Mouse (Mus musculus): ENCODE measurements at regions not wholly inside any gene's neighbourhood (a gene's known extent, or its start where the extent isn't known, plus 50 kb on each side); places are given as distances from the start of the nearest gene placed in this dataset.

DNA sequence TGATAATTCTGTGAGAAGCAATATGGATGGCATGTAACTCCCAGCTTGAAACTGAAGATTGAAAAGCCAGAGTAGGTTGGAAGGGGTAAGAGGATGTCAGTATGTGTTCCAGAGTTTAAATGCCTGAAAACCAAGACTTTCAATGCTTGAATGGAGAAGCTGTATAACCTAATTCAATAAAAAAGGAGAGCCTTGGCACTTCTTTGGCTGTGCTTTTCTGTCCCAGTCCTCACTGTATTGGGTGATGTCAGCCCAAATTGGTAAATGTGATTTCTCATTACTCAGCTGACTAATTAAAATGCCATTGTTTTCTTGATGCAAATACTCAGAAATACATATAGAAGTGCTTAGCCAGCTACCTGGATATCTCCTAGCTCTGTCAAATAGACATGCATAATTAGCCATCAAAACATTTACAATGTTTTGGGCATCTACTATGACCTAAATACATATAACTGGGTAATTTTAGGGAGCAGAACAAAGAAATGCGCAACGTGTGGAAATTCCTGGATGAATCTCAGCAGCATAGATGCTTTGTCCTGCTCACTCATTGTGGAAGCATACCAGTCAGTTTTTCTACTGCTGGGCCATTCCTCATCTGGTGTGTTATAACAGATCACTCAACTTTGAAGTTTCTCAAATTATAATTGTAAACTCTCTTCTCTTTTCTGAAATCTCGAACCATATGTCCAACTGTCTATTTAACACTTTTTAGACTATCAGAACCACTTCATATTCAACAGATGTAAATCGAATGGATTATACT, 347.5 kb upstream of the Ube2e3 start:
- no peaks in the 10 kb centered on the region for H3K36me3 ChIP-seq

DNA sequence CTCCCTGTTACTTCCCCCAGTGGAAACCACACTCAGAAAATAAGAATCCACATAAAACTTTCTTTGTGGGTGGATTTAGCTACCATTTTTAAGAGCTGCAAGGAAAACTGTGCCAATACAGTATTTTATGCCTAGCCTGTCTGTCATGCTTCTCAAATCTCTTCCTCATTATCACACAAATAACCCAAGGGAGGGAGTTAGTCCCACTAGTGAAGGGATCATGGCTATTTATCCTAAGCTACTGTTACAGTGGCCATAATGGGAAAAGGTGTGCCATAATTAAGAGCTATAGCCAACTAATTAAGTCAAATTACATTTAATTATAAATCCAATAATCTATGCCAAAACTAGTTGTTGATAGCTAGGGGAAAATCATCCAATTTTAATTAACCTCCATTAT, 374.8 kb upstream of the Ube2e3 start:
- H3K9ac ChIP-seq = no peak overlapping the region

More for the DNA sequence above, 347.5 kb upstream of the Ube2e3 start:
- H3K9ac ChIP-seq = no peak overlapping the region
- H3K9me3 ChIP-seq = no peaks in the 10 kb centered on the region
- no peak overlapping the region for H3K4me3 ChIP-seq (replicated peaks)
- no peaks in the 10 kb centered on the region for H3K4me1 ChIP-seq
- no peaks in the 10 kb centered on the region for H3K27me3 ChIP-seq (replicated peaks)
- ATAC-seq (ENCODE audit: insufficient read depth, low FRiP score, low read depth) = no peak
- no peak overlapping the region for H3K27ac ChIP-seq
- H3K4me2 ChIP-seq = no peak overlapping the region
- WGBS = 87% methylated on average over 4 of the region's 4 CpGs

DNA sequence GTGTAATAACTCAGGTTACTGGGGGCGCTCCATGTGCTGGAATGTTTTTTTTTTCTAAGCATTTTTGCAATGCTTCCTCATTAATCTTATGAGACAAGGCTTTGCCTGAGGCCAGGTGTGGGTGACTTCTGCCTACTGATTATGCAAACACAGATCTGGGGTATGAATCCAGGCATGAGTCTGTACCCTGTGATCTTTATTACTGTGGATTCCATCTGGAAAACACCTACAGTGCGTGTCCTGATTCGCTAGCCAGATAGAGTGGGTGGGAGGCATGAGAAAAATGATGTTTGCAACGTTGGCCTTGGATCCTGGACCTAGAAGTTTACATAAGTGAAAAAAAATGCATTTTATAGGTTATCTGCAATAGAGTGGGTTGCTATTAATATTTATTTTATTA, 387.9 kb upstream of the Ube2e3 start:
- H3K4me1 ChIP-seq = no peaks in the 10 kb centered on the region
- H3K4me2 ChIP-seq = no peak overlapping the region
- H3K27me3 ChIP-seq (replicated peaks) = no peaks in the 10 kb centered on the region
- no peak for ATAC-seq (ENCODE audit: insufficient read depth, low FRiP score, low read depth)
- H3K9me3 ChIP-seq = no peaks in the 10 kb centered on the region
- no peak overlapping the region for H3K9ac ChIP-seq
- H3K4me3 ChIP-seq (replicated peaks) = no peak overlapping the region
- whole genome bisulfite sequencing = 44% methylated on average over 4 of the region's 4 CpGs
- no peaks in the 10 kb centered on the region for H3K36me3 ChIP-seq
- no peak overlapping the region for H3K27ac ChIP-seq

More for the DNA sequence above, 374.8 kb upstream of the Ube2e3 start:
- ATAC-seq (ENCODE audit: insufficient read depth, low FRiP score, low read depth) = no peak
- Histone ChIP-seq H3K27ac (no peak overlapping the region), H3K27me3 (replicated peaks) (no peaks in the 10 kb centered on the region), H3K36me3 (no peaks in the 10 kb centered on the region), H3K4me2 (no peak overlapping the region), H3K4me3 (replicated peaks) (no peak overlapping the region), H3K4me1 (no peaks in the 10 kb centered on the region), H3K9me3 (no peaks in the 10 kb centered on the region)

DNA sequence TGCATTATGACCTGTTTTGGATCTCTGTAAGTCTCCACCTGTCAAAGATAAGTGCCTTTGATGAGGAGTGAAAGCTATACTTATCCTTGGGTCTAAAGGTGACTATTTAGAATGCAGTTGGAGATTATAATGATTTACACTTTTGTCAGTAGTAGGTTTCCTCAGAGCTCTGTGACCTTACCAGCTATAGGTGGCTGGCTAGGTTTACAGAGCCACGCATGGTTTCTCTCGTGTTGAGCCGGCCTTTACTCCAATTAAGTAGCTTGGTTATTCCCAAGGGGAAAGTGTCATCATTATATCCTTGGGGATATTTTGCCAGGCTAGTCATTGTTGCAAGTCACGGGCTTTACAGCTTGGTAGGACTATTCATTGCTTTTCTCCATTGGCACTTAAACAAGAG, 408.5 kb upstream of the Ube2e3 start:
- Histone ChIP-seq H3K4me2 (no peak overlapping the region), H3K27me3 (replicated peaks) (no peaks in the 10 kb centered on the region), H3K9ac (no peak overlapping the region), H3K4me3 (replicated peaks) (no peak overlapping the region), H3K36me3 (no peaks in the 10 kb centered on the region), H3K9me3 (no peaks in the 10 kb centered on the region), H3K4me1 (no peaks in the 10 kb centered on the region), H3K27ac (no peak overlapping the region)
- ATAC-seq (ENCODE audit: insufficient read depth, low FRiP score, low read depth) = no peak
- 72% methylated on average over 4 of the region's 4 CpGs for WGBS

DNA sequence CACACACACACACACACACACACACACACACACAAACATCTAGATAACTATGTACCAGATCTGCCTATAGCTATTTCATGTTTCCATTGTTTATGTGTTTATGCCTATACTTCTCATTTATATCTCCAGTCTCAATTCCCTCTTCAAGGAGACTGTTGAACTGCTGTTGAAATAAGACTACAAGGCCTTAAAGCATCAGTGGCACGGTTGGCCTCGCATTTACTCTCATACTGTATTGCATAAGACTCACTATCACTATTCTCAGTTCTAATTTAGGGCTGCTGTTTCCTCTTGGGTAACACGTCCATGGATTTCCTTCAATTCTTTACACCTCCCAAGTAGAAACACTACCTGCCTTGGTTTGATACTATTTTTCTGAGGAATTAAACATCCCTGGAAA, 414.5 kb upstream of the Ube2e3 start:
- no peak for ATAC-seq (ENCODE audit: insufficient read depth, low FRiP score, low read depth)
- Histone ChIP-seq H3K27me3 (replicated peaks) (no peaks in the 10 kb centered on the region), H3K9ac (no peak overlapping the region), H3K4me1 (no peaks in the 10 kb centered on the region), H3K36me3 (no peaks in the 10 kb centered on the region), H3K4me2 (no peak overlapping the region), H3K9me3 (no peaks in the 10 kb centered on the region), H3K4me3 (replicated peaks) (no peak overlapping the region), H3K27ac (no peak overlapping the region)
- WGBS = 84% methylated on average over 3 of the region's 3 CpGs

DNA sequence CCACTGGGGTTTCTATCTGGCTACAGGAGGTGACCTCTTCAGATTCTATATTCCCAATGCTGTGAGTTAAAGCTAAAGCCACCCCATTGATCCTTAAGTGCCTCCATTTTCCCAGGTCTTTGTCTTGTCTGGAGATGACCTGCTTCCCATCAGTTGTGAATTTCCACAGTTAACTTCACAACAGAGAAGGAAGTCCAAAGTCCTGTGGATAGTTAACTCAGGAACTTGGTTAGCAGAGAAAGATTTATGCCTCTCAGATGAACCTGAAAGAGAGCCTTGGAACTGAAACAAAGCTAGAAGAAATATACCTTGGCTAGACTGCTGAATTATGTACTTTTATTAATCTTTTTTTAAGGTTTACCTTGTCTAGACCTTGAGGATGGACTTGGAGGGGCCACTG, 431.1 kb upstream of the Ube2e3 start:
- Histone ChIP-seq H3K4me1 (no peaks in the 10 kb centered on the region), H3K27ac (no peak overlapping the region), H3K9me3 (no peaks in the 10 kb centered on the region), H3K9ac (no peak overlapping the region), H3K4me2 (no peak overlapping the region), H3K36me3 (no peaks in the 10 kb centered on the region), H3K27me3 (replicated peaks) (no peaks in the 10 kb centered on the region), H3K4me3 (replicated peaks) (no peak overlapping the region)
- no peak for ATAC-seq (ENCODE audit: insufficient read depth, low FRiP score, low read depth)

DNA sequence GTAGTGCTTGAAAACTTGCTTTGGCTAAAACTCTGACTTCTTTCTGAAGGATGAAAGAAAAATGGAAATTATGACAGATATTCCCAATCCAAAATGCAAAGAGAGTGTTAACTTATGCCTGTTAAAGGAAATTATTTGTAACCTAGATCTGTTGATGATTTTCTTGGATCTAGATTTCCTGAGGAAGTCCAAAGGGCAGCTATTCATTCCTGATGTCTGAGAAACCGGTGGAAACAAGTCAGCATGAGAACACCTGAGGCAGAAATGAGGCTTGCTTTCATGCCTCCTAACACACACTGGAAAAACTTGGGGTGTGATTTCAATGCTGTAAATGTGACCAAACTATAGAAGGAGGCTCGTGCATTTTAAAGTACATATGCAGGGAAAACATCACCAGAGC, 432.9 kb upstream of the Ube2e3 start:
- 70% methylated on average over 2 of the region's 2 CpGs for WGBS
- Histone ChIP-seq H3K9me3 (no peaks in the 10 kb centered on the region), H3K4me3 (replicated peaks) (no peak overlapping the region), H3K9ac (no peak overlapping the region), H3K27me3 (replicated peaks) (no peaks in the 10 kb centered on the region), H3K4me2 (no peak overlapping the region), H3K27ac (no peak overlapping the region), H3K36me3 (no peaks in the 10 kb centered on the region), H3K4me1 (no peaks in the 10 kb centered on the region)
- no peak for ATAC-seq (ENCODE audit: insufficient read depth, low FRiP score, low read depth)

DNA sequence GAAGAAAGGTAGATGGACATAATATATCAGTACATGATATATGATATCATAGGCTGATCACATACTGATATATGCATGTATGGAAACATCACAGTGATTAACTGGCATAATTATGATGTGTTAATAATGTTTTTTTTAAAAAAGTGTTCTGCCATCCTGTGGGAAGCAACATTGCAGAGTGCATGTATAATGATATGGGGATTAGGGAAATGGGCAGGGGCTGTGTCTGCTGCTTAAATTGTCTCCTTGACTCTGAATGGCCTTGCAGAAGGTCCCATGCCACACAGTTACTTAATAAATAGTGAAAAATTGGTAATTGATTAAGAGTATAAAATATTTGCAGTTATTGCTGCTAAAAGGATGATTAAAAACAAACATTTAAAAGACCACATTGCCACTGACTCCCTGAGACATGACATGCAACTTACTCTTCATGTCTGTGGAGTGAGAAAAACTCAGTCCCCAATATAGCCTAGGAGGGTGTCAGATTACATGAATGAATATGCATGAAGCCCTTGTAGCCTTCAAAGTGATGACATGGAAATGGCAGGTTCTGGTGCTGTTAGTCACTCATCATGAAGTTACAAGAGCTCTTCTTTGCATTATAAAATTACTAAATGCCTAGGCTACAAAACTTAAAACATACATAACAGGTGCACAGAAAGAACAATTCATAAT, 440.1 kb upstream of the Ube2e3 start:
- H3K4me1 ChIP-seq = no peaks in the 10 kb centered on the region
- no peak overlapping the region for H3K27ac ChIP-seq
- no peak overlapping the region for H3K4me3 ChIP-seq (replicated peaks)
- no peaks in the 10 kb centered on the region for H3K36me3 ChIP-seq
- no peaks in the 10 kb centered on the region for H3K27me3 ChIP-seq (replicated peaks)
- no peak overlapping the region for H3K9ac ChIP-seq
- ATAC-seq (ENCODE audit: insufficient read depth, low FRiP score, low read depth) = no peak
- H3K9me3 ChIP-seq = no peaks in the 10 kb centered on the region
- H3K4me2 ChIP-seq = no peak overlapping the region

DNA sequence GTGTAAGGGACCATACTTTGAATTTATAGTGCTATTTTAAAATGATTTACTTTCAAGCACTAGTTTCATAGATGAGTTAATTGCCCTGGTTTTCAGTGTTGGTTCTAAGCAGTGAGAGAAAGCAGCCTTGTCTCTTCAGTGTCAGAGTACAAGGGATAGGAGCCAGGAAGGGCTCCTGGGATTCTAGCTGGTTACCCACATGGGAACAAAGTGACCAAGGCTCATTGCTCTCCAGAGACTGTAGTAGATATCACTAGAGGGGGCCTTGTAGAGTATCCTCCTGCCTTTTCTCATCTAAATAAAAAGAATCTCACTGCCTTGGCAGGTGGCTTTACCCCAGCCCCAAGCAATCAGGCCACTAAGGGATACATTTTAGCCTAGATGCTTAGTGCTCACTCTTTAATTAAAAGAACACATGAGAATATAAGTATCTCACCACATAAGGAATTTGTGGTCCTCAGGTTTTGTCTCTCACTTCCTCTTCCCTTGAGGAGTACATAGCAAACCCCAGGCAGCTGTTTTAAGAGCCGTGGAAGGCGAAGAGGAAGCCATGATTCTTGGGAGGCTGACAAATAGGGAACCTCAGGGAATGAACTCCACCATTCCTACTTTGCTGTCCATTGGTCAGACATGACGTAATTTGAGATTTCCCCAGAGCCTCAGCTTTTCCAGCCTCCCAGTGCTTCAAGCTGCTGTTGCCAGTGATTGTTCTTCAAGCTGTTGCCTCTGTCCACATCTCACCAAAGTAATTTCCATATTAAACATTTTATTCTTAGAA, 449.2 kb upstream of the Ube2e3 start:
- WGBS = 53% methylated on average over 3 of the region's 3 CpGs
- H3K36me3 ChIP-seq = no peaks in the 10 kb centered on the region
- H3K27me3 ChIP-seq (replicated peaks) = no peaks in the 10 kb centered on the region
- H3K4me1 ChIP-seq = no peaks in the 10 kb centered on the region
- H3K27ac ChIP-seq = no peak overlapping the region
- H3K4me2 ChIP-seq = no peak overlapping the region
- no peak overlapping the region for H3K4me3 ChIP-seq (replicated peaks)
- no peak overlapping the region for H3K9ac ChIP-seq
- no peaks in the 10 kb centered on the region for H3K9me3 ChIP-seq
- ATAC-seq (ENCODE audit: insufficient read depth, low FRiP score, low read depth) = no peak

DNA sequence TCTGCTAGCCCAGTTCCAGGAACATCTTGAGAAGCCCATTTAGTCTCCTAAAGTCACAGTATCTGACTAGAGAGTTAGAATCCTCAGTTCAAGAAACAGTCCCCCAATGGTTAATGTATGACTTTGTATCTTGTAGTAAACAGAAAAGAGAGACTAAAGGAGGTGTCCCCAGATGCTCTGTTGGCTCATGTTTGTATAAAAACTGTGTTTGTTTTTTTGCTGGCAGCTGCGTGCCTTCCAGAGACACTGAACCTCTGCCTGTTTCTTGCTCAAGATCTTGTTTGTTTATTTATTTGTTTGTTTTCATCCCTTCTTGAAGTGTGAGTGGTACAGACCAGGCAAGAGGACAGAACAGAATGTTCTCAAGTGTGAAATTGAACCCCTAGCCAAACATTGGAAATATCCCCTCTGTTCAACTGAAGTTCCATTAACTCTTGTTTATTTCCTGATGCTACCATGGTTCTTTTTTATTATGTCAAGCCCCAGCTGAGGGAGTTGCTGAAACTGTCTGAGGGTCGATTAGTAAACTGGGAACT, 451.3 kb upstream of the Ube2e3 start:
- H3K9ac ChIP-seq = no peak overlapping the region
- H3K27ac ChIP-seq = no peak overlapping the region
- no peaks in the 10 kb centered on the region for H3K4me1 ChIP-seq
- WGBS = 34% methylated on average over 2 of the region's 2 CpGs
- ATAC-seq (ENCODE audit: insufficient read depth, low FRiP score, low read depth) = no peak
- H3K9me3 ChIP-seq = no peaks in the 10 kb centered on the region
- no peak overlapping the region for H3K4me2 ChIP-seq
- H3K27me3 ChIP-seq (replicated peaks) = no peaks in the 10 kb centered on the region
- H3K4me3 ChIP-seq (replicated peaks) = no peak overlapping the region
- no peaks in the 10 kb centered on the region for H3K36me3 ChIP-seq

DNA sequence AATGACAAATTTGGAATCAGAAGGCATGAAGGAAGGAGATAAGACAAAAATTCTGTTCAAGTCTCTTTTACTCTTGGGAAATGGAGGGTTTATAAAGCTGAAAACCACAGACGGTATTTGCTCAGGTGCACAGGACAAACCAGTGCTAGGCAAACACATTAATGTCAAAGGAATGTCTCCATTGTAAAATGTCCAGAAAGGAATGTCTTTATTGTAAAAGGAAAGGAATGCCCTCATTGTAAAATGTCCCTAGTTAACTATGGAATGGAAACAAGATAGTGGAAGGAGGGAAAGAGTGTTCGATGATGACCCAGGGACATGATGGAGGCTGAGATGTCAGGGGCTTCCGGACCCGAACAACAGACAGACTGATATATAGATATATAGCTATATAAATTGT, 454.9 kb upstream of the Ube2e3 start:
- Histone ChIP-seq H3K9me3 (no peaks in the 10 kb centered on the region), H3K9ac (no peak overlapping the region), H3K4me2 (no peak overlapping the region), H3K4me3 (replicated peaks) (no peak overlapping the region), H3K4me1 (no peaks in the 10 kb centered on the region), H3K27me3 (replicated peaks) (no peaks in the 10 kb centered on the region), H3K36me3 (no peaks in the 10 kb centered on the region), H3K27ac (no peak overlapping the region)
- no peak for ATAC-seq (ENCODE audit: insufficient read depth, low FRiP score, low read depth)
- WGBS = 68% methylated on average over 4 of the region's 4 CpGs

DNA sequence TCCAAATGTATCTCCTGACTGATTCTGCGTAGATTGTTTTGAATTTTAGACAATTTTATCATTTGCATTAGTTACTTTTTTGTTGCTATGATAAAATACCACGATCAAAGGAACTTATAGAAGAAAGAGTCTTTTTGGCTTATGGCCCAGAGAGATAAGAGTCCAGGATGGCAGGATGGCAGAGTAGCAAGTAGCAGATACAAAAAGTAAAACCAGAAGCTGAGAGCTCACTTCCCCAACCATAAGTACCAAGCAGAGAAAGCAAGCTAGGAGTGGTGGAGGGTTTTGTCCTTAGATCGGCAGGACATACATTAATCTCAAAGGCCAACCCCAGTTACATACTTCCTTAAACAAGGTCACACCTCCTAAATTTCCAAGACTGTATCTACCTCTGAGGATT, 457.7 kb upstream of the Cwc22 start:
- no peaks in the 10 kb centered on the region for H3K27me3 ChIP-seq (replicated peaks)
- no peaks in the 10 kb centered on the region for H3K4me1 ChIP-seq
- H3K36me3 ChIP-seq = no peaks in the 10 kb centered on the region
- WGBS = 53% methylated on average over 3 of the region's 3 CpGs
- no peaks in the 10 kb centered on the region for H3K9me3 ChIP-seq
- no peak overlapping the region for H3K9ac ChIP-seq
- H3K27ac ChIP-seq = no peak overlapping the region
- no peak overlapping the region for H3K4me3 ChIP-seq (replicated peaks)
- no peak for ATAC-seq (ENCODE audit: insufficient read depth, low FRiP score, low read depth)
- H3K4me2 ChIP-seq = no peak overlapping the region

All from stomach, embryonic 15.5 days (tissue).